Mouse (Mus musculus) gastrocnemius, adult 2 months (tissue): ENCODE results near the gene Ece1. TPM values are rescaled to one million over a fixed set of nuclear protein-coding genes. Genes with fewer than 3 reads are reported as not detected.

Experiments used
- DNase-seq: peaks from one replicate; pipeline ENCODE4 v3.0.0; 2022
- H3K27ac ChIP-seq: fragments of 200-600 bp; 2 replicates; pipeline ENCODE4 v1.8.1; 2022; ENCODE audit warnings: mild to moderate bottlenecking
- H3K4me3 ChIP-seq: fragments of 200-600 bp; 2 replicates; pipeline ENCODE4 v1.8.1; 2022; ENCODE audit warnings: mild to moderate bottlenecking, moderate library complexity
- CTCF ChIP-seq: fragments of 200-600 bp; IDR thresholded peaks from 2 replicates; pipeline ENCODE4 v1.8.1; 2022; ENCODE audit warnings: antibody characterized with exemption, mild to moderate bottlenecking, moderate library complexity
- intact Hi-C: fragments of 180-260 bp; cut with DNase I; formaldehyde crosslinking; loops from one replicate; pipeline ENCODE4 v1.15.1; 2025
- total RNA-seq, 2 experiments: library from RNA; stranded (reverse); gene quantifications; 2 replicates each; pipeline ENCODE4 v1.2.3; 2021

Ece1 gene
- total RNA-seq, 2 experiments from 2014 or later: 61.6 to 103 TPM

DNA sequence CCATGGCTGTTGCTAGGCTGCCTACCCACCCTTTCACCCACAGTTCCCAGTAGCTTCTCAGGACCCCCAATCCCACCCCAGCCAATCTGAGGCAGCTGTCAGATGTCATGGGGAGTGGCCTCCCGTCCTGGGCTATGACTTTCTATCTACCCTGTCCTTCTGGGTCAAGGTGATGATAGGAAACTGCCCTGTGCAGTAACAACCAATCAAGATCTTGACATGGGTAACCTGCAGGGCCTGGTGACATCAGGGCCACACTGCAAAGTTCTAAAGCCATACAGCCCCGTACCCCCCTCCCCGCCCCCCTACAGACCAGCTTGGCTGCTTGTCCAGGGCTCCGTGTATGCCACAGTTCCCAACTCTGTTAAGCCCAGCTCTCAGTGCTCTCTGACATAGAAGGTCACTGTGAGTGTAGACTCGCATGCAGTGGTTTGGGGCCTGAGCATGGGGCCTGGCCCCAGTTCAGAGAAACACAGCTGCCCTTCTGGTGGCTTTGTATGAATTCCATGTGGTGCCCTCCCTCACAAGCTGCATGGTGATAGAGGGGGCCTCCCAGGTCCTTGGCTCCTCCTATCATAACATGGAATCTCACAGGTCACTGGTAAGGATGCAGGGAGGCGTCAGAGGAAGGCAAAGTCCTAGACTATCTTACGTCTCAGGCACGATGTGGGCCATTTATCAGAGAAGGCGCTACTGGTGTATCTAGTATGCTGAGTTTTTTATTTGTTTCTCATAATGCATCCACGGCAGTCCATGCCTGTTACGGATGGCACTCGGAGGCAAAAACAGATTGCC lies 65.9 kb downstream of the Ece1 start:
- intact Hi-C loops: no loop called here
- peak overlapping the region; percentile 83 for H3K27ac ChIP-seq
- no peak overlapping the region for H3K4me3 ChIP-seq
- no peak for DNase-seq
- TF ChIP-seq CTCF: no peak

DNA sequence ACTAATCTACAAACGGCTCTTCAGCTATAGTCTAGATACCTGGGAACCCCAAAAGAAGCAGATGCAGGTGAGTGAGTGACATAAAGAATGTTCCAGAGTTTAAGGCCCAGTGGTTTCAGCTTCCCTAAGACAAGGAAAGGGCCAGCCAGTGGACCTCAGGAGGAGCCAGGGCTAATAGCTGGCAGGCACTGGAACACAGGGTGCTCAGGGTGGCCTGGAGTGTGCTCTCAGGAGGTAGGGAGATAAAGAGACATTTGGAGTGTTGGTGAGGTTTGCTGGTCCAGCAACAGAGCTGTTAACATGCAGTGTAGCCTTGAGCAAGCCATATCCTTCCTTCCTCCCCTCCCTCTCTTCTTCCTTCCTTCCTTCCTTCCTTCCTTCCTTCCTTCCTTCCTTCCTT lies 66.8 kb downstream of the Ece1 start:
- Histone ChIP-seq H3K27ac (peak overlapping the region; percentile 83), H3K4me3 (no peak overlapping the region)
- TF ChIP-seq CTCF: no peak
- DNase-seq: no peak
- intact Hi-C loops: no loop called here

DNA sequence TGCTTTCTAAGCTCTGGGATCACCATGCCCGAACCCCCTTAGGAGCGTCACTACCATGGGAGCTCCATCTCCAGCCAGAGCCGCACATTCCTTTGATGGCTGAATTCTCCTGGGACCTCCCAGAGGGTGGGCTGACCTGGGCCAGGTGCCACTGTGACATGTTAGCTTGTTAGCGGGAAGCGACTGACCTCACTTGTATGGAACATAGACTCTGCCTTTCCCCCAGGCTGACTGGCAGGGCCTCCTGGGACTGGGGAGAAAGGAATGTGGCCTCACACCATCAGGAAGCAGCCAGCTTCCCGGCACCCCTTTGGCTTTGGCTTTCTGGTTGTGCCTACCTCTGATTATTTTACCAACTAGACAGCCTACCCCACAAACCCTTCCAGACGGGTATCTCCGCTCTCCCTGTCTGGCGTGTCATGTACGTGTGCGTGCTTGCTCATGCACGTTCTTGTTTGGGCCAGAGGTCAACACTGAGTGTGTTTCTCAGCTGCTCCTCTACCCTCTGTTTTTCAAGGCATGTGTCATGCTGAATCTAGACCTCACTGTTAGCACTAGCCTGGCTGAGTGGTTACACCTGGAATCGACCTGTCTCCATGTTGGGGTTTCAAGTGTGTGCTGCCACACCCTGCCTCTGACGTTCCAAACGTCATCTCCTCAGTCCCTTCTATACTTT lies 67.4 kb downstream of the Ece1 start:
- intact Hi-C loops: no loop called here
- TF ChIP-seq CTCF: no peak
- H3K27ac ChIP-seq: peak overlapping the region; percentile 83
- no peak overlapping the region for H3K4me3 ChIP-seq
- peak; percentile 43 for DNase-seq

DNA sequence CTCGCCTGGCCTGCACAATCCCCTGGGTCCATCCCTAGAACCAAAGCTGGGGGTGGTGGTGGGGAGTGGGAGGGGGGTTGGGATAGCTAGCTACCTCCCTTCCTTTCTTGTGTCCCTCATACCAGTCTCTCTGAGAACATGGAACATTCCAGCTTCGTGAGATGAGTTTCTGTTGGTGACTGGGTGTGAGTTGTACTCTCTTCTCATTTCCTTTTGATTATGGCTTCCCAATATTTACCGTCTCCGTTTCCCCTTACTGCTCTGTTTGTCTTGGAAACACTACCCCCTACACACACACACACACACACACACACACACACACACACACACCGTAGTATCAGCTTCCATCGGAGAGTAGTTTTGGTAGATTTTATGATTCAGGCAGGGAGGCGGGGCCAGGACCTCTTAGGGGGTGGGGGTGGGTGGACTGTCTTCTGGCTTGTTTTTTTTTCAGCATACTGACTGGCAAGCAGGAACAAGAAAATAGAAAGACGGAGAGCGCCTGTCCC lies 68.5 kb downstream of the Ece1 start:
- H3K4me3 ChIP-seq: peak overlapping the region; percentile 41
- no peak for DNase-seq
- TF ChIP-seq CTCF: no peak
- intact Hi-C loops: no loop called here
- H3K27ac ChIP-seq: peak overlapping the region; percentile 83

DNA sequence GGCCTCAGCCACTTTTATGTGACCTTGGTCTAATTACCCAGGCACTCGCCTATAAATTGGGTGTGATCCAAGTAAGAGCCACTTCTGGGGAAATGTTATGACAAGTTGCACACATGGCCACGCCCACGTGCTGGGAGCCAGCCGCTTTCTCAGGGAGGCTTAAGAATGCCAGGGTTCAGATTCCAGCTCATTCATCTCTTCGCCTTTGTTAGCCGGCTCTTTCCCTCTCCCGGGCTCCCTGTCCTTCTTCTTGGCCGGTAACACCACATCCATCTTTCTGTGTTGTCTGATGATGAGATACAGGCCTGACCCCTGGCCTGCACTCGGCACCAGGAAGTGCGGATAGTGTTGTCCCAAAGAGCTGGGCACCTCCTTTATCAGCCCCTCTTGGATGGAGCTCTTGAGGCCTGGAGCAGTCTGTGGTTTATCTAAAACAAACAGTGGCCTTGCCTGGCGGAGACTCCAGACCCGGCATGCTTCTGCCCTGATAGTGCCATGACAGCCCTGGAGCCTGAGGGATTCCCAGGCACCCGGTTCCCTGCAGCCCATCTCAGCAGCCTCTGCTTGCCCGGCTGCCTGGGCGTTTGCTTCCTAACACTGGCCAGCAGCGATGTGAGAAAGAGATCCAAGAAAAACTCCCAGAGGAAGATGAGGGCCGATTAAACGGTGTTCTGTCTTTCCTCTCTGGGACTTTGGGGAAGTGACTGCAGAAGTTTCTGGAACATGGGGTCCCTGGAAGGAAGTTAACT lies 69.1 kb downstream of the Ece1 start:
- Histone ChIP-seq H3K4me3 (peak overlapping the region; percentile 41), H3K27ac (peak overlapping the region; percentile 83)
- peak; percentile 84 for DNase-seq
- TF ChIP-seq CTCF: no peak
- intact Hi-C loops: no loop called here

DNA sequence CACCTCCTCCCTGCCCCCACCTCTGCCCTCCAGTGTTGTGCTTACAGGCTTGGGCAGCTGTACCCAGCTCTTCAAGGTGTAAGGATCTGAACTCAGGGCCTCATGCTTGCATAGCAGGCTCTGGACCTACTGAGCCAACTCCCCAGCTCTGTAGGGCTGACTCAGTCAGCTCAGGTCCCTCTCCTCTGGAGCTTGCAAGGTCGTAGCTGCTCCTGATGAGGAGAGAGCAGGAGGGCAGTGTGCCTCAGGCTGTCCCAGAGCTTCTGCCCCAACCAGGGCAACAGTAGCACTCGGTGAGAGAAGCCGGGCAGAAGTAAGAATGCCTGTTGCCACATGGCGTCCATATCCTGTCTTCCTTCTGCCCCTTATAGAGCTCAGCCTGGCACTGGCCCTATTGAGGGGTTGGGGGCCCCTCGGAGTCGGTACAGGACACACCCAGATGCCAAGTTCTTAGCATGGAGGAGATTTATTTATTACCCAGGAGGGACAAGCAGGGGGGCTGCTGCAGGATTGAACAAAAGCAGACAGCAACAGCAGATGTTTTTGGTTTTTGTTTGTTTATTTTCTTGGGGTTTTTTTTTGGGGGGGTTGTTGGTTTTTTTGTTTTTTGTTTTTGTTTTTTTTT lies 70.6 kb downstream of the Ece1 start:
- intact Hi-C loops: no loop called here
- TF ChIP-seq CTCF: no peak
- no peak for DNase-seq
- Histone ChIP-seq H3K27ac (peak overlapping the region; percentile 83), H3K4me3 (no peak overlapping the region)

DNA sequence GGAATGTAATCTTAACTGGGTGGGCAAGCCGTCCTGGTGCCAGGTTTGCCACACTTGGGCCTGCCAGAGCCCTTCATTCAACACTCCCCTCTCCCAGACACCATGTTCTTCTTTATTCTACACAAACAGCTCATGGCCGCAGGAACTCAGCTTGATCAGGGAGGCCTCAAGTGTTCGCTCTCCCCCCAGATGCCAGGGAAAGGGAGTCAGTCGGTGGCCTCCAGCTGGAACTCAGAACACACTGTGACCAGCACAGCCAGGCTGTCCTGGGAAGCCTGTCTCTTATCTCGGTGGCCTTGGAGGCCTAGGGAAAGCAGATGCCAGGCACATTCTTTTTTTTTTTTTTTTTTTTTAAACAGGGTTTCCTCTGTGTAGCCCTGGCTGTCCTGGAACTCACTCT lies 71.3 kb downstream of the Ece1 start:
- peak overlapping the region; percentile 83; the same call in 1 of the 2 replicates for H3K27ac ChIP-seq
- no peak overlapping the region for H3K4me3 ChIP-seq
- no peak for TF ChIP-seq CTCF
- intact Hi-C loops: no loop called here
- DNase-seq: no peak

DNA sequence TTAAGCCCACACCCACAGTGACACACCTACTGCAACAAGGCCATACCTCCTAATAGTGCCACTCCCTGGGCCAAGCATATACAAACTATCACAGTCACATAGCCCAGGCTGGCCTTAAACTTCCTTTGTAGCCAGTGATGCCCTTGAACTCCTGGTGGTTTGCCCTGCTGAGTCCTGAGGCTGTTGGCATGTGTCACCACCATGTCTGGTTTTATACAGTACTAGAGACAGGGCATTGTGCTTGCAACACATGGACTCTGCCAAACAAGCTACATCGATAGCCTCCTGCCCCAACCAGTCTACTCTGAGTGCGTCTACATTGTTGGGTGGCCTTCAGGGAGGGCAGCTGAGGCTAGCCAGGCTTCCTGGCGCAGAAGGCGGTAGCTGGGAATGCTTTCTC lies 74.1 kb downstream of the Ece1 start:
- intact Hi-C loops: no loop called here
- DNase-seq: no peak
- no peak overlapping the region for H3K4me3 ChIP-seq
- no peak for TF ChIP-seq CTCF
- no peak overlapping the region for H3K27ac ChIP-seq

DNA sequence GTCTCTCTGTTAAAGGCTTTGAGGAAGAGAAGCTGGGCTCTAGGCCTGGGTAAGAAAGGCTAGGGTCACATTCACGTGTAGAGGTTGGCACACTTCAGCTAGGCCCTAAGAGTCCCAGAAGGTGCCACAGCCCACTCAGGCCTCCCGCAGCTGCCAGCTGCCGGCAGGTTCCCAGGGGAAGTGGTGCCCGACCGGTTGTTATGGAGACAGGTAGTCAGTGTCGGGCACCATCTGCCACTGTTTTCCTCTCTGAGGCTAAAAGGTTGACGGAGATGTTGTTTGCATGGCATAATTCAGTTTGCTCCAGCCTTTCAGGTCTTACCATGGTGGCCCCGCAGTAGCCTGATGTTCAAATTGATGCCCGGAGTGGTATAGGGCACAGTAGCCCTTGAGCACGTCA lies 78.0 kb downstream of the Ece1 start:
- no peak for DNase-seq
- Histone ChIP-seq H3K27ac (peak overlapping the region; percentile 97), H3K4me3 (no peak overlapping the region)
- intact Hi-C loops: no loop called here
- TF ChIP-seq CTCF: no peak

DNA sequence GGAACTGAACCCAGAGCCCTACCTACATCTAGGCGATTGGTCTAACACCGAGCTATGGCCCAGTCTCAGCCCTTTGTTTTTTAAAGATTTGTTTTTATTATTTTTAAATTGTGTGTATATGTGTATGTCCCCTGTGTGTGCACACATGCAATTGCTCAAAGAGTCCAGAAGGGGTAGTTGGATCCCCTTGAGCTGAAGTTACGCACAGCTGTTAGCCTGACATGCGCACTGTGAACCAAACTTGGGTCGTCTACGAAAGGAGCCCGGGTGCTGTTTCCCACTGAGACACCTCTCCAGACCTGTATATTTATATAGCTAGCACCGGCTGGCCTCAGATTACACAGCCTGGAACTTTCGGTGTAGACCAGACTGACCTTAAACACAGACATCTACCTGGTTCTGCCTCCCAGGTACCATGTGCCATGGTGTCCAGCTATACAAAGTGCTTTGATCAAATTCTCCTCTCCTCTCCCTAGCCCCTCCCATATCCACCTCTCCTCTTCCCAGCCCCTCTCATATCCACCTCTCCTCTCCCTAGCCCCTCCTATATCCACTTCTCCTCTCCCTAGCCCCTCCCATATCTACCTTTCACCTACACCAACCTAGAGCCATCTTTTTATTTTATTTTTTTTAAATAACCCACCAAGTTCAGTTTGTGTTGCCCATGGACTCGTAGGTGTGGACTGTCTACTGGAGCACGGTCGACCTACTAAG lies 79.3 kb downstream of the Ece1 start:
- intact Hi-C loops: no loop called here
- peak; percentile 32; the same call in 1 of the 2 replicates for TF ChIP-seq CTCF
- H3K4me3 ChIP-seq: 0 out of 2 replicates have a peak overlapping the region, but pooled peaks have one; percentile 11
- H3K27ac ChIP-seq: peak overlapping the region; percentile 97
- no peak for DNase-seq

DNA sequence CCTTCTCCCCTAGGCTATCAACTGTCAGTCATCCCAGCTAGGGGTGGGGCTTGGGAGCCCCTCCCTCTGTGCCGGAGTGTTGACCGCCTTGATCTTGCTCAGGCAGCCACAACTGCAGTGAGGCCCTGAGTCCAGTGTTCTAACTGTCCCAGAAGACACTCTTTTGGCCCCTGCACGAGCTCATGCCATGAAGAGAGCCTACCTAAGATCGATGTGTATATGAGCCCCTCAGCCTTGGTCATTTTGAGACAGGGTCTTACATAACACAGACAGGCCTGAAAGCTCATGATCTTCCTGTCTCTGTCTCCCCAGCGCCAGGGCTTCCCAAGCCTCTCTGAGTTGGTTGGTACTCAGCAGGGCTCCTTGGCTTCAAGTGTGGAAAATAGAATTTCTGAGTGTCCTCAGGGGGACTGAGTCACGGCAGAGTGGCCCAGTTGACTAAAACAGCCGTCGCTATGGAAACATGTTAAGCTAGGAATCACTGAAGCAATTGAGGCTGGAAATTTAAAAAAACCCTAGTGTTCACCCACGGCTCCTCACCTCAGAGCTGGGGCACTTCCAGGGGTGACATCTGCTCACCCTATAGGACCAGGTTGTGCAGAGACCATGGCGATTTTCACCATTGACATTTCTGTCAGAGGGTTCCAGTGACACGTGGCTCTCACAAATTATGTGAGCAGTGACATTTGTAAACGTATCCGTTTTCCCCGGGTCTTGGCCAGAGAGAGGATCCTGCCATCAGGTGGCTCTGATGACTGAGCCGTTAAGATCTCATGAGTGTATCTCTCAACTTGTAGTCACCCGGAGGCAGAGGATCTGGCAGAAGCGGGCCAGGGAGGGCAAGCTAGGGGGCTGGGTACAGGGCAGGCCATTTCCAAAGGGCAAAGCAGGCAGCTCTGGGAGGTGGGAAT lies 80.1 kb downstream of the Ece1 start:
- intact Hi-C loops: loop anchor here (2.0 kb wide), 1 partner anchor 79 kb away; the partner anchor contains the start of gene Ece1
- DNase-seq: peak; percentile 88
- peak overlapping the region; percentile 97 for H3K27ac ChIP-seq

More for the DNA sequence above, 80.1 kb downstream of the Ece1 start:
- no peak for TF ChIP-seq CTCF
- peak overlapping the region; percentile 11 for H3K4me3 ChIP-seq
